Mouse (Mus musculus) layer of hippocampus, postnatal 14 days (tissue): ENCODE measurements around the gene Lrrc3c. TPM values are rescaled to one million over a fixed set of nuclear protein-coding genes. Genes with fewer than 3 reads are reported as not detected.
A peak's percentile ranks its signal among the peaks of the same experiment; 100 is the strongest.
"Not testable (repeated sequence)": the region's sequence is repeated elsewhere in the genome, so short reads cannot be mapped to it uniquely, and the experiment has no call there.

ENCODE experiments used
- DNase-seq, 2 experiments: peaks; one replicate each; pipeline ENCODE4 v3.0.0; 2021 to 2022; ENCODE audit warnings: low spot score in 2 of 2, mixed read lengths in 1 of 2
- total RNA-seq, 2 experiments: library from RNA; stranded (reverse); gene quantifications; 2 replicates each; pipeline ENCODE4 v1.2.3; 2021

Gene Lrrc3c
- total RNA-seq, 2 experiments from 2014 or later: not detected

DNA sequence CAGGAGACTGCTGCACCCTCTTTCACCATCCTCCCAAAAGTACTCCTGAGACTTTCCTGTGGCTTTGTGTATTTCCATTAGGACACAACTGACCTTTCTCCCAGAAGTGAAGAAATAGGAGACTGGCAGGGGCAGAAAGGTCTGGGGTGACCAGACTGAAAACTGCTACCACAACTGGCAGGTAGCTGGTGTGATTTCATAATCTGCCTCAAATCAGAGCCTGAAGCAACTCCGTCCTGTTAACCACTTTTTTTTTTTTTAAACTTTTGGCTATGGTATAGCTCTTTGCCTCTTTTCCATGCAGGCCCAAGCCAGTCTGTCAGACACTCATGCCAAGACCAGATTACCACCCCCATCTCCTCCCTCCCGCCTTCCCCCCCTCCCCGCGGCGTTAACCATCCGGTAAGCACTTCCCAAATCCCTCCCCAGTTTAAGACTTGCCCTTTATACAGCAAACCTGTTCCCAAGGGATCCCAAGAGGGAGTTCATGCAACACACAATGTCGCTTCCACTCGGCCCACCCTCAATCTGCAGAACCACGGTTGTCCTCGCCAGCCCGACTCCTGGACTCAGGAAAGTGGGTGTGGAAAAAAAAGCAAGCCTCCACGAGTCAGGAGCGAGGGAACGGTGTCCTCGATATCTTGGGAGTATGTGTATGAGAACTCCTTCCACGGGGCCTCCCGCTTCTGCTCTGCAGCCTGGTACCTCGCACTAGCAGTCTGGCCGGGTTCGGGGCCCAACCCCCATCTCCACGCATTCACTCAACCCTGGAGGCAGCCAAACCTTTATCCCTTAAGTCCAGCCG is 11.8 kb upstream of the Lrrc3c start:
- peak in 1 of 2 experiments; percentile 31 for DNase-seq

DNA sequence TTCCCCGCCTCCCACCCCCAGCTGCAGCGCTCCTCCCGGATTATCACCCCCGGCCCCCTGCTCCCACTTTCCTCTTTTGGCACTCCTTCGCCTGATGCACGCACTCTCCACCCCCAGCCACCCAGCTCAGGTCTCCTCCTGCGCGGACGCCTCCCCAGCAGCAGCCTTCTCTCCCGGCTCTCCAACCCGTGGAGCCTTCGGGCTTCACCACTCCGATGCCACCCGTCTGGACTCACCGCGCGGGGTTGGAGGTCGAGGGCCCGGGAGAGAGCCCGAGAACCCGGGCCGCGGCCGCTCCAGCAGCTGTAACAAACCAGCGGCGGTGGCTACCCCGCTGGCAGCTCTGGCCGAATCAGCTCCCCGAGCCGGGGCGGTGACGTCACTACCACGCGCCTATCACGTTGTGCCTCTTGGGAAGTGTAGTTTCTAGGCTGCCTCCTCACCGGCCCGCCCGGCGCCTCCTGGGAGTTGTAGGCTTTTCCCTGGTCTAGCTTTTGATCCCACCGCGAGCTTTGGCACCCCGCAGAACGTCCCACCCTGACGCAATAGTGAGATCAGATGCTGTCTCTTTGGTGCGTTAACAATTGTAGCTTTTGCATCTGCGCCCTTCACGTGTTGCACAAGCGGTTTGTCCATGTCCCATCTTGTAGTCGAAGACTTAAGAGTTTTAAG is 11.1 kb upstream of the Lrrc3c start, which contains the start of gene Ormdl3:
Gene Ormdl3 (minus strand): TSS at position 477 of the 672 bp plus-strand sequence.
- peak; percentile 97 to 99 for DNase-seq

- DNase-seq: peak; percentile 40 to 43
Measured at GRCm38 (mm10) chr11:98587684-98588546, 10.2 kb upstream of the Lrrc3c start.

GRCm38 (mm10) chr11:98588833-98589281 is 9.2 kb upstream of the Lrrc3c start:
- DNase-seq: no peak

DNA sequence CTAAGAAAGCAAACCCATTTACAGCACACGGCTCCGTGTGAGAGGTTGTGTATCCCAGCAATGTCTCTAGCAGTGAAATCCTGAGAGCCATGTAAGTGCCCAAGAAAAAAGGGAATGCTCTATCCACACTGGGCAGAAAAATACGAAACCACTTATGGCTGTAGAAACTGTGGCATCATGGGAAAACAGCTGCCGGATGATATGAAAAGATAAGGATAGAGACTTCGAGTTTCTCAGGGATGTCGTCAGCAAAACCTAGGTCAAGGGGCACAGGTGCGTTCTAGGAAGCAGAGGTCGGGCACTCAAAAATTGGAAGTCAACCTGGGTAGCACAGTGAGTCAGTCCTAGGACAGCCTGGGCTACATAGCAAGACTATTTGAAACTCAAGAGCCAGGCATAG is 8.8 kb upstream of the Lrrc3c start:
- DNase-seq: no peak

DNA sequence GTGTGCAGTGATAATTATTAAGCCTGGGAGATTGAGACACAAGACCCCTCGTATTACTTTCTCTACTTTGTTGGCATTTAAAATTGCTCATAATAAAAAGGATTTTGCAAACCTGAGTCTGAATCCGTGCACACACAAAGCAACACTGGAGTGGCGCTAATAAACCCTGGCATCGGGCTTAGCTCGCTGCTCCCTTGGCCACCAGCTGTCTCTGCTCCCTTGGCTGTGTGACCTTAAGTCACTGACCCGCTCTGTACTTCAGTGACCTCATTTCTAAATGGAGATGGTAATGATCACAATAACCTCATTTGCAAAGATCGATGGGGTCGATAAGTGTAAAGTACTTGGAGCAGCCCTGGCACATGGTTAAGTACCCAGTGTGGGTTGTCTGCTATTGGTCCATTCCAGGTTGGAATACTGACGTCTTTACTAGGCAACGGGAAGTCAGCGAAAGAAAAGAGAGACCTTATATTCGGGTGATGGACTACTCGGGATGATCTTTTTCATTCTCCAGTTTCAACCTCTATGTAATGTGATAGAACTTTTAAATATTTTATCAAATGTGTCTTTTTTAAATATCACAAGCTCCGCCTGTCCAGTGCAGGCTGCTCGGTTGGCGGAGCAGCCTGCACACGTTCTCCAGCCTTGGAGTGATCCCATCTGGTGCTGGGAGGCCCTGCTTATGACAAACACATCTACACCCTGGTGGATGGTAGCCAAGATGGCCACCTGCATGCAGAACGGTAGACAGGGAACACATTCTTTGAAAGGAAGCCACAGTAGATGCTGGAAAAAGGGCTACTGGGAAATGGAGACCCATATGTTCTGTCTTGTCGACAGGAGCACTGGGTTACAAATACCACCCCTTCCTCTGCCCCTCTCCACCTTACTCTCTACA is 7.3 kb upstream of the Lrrc3c start:
- no peak for DNase-seq

DNA sequence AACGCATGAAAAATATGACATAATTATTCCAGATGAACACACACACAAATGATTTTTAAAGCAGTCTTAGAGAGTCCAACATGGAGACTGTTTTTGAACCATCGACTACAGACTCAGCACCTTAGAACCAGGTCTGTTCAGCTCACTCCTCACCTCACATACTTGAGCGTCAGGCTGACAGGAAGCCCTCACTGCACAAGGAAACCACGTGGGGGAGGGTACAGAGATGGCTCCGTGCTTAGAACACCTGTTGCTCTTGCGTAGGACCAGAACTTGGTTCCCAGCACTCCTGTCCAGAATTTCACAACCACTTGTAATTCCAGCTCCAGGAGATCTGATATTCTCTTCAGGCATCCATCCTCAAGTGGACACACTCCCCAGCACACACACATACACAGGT is 3.1 kb upstream of the Lrrc3c start:
- DNase-seq: no peak

GRCm38 (mm10) chr11:98595473-98595872 is 2.6 kb upstream of the Lrrc3c start:
- no peak for DNase-seq

DNA sequence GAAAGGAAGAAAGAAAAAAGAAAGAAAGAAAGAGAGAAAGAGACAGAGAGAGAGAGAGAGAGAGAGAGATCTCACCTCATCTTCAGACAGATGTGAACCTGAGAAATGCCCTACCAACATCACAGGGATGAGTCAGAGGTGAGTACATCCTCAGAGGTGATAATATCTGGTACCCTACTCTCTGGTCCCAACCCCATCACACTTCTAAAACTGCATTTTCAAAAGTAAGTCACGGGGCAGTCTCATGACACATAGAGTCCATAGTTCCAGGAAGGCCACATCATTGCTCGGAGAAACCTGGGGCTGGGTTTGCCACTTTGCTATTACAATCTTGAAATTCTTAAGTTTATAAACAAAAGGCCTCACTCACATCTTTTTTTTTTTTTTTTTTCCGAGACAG is 2.1 kb upstream of the Lrrc3c start:
- no peak for DNase-seq

DNA sequence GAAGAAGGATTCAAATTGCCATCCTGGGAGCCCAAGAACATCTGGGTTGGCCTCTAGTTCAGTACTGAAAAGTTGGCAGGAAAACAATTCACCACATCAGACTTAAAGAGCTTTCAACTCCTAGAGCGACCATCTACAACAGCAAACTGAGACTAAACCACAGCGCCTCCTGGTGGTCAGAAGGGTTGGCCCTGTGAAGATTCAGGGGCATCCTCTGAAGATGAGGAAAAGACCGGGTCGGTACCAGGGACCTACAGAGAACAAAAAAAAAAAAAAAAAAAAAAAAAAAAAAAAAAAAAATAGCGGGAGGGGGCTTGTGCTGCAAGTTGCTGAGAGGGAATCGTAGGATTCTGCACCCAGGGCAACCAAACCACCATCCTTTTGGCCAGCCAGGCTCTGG is 728 bp upstream of the Lrrc3c start:
- DNase-seq: no peak

GRCm38 (mm10) chr11:98598851-98599290 is 780 bp downstream of the Lrrc3c start:
- peak in 1 of 2 experiments; percentile 37 for DNase-seq

- no peak for DNase-seq
Measured at GRCm38 (mm10) chr11:98599291-98599690, 1.2 kb downstream of the Lrrc3c start.

DNA sequence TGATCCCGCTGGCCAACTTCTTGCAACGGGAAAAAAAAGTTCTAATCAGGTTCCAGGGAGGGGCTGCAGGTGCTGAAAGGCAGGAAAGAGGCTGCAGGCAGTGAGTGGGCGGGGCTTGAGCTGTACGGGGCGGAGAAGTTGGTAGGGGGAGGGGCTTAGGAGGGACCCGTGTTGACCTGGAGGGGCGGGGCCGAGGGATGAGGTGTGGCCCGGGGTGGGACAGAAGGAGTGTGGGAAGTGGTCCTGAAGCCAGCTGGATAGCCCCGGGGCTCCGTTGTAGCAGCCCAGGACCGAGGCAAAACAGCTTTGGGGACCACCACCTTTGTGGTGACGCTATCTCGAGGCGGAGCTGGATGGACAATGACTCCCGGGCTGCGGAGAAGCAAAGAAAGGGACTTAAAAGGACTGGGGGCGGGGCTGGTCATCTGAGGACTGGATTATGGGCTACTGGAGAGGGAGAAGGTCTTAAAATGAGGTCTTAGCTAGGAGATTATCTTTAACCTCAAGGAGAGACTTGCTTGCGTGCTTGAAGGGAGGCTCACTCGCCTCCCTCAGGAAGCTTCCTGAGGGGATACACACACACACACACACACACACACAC is 4.1 kb downstream of the Lrrc3c start:
- DNase-seq: no peak

DNA sequence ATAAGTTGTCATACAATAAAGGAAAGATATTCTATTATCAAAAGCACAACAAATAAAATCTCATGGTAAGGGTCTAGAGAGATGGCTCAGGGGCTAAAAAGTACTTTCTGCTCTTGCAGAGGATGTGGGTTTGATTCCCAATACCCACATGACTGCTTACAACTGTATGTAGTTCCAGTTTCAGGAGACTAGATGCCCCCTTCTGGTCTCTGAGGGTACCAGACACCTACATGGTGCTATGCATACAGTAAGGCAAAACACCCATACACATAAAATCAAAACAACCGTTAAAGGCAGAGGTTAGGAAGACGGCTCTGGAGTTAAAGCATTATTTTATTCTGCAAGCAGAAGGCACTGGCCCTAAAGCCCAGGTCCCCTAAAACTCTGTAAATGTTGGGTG is 5.9 kb downstream of the Lrrc3c start:
- no peak for DNase-seq

GRCm38 (mm10) chr11:98604911-98605310 is 6.8 kb downstream of the Lrrc3c start:
- not testable (repeated sequence) for DNase-seq

- peak in 1 of 2 experiments; percentile 62 for DNase-seq
Measured at GRCm38 (mm10) chr11:98606763-98607162, 8.7 kb downstream of the Lrrc3c start.

GRCm38 (mm10) chr11:98620791-98621190 is 22.7 kb downstream of the Lrrc3c start:
- no peak for DNase-seq

GRCm38 (mm10) chr11:98623981-98624380 is 25.9 kb downstream of the Lrrc3c start:
- DNase-seq: not testable (repeated sequence)

DNA sequence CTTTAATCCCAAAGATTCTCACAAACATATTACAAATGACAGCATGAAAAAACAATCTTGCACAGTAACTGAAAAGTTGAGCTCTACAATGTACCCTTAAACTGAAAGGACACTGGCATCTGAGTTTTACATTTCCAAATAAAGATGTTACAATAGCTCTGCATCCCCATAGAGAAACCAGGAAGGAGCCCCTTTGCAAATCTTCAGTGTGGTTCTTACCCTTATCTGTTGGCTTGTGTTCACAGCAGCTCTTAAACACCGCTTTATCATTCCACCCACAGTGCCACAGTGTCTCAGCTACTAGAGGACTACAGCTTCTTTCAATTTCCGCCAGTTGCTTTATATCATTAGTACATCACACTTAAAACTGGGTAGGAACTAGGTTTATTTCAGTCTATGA is 26.3 kb downstream of the Lrrc3c start:
- DNase-seq: not testable (repeated sequence)
